Mouse (Mus musculus) lung, adult 2 months (tissue): ENCODE data around the gene Gba.

Experiments used
- CTCF ChIP-seq: fragments of 200-500 bp; IDR thresholded peaks from 2 replicates; pipeline ENCODE4 v1.5.1; 2011; ENCODE audit warnings: mild to moderate bottlenecking, low read length, control low read depth; ENCODE audit not compliant: insufficient read depth
- POLR2A ChIP-seq: fragments of 200-500 bp; IDR thresholded peaks from 2 replicates; pipeline ENCODE4 v1.6.1; 2011; ENCODE audit warnings: low read depth, mild to moderate bottlenecking, control low read depth, low read length, borderline replicate concordance; ENCODE audit errors: extremely low read depth

DNA sequence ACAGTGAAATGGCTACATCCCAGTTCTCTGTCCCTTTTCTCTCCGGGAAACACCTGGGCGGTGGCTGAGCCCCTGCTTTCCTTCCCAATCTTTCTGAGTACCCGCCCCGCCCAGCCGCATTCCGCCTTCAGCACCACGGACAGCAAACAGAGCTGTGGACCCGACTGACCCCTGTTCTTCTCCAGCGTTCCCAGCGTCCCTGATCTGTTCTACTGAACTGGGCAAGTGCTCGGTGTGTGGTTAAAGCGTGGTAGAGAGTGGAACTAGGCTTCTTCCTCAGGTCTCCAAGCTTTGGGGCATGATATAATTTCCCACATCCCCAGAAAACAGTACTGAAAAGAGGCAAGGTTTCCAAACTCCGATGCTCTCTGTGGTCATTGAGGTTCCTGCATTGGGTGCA, 43.5 kb upstream of the Gba start:
- TF ChIP-seq CTCF (no peak), POLR2A (no peak)
